Mouse (Mus musculus) common myeloid progenitor, adult 5-6 weeks (primary cell): ENCODE measurements around the gene Hoxa3. TPM values are rescaled to one million over a fixed set of nuclear protein-coding genes. Genes with fewer than 3 reads are reported as not detected.

Experiments used
- ATAC-seq: replicated peaks from 2 replicates; pipeline ENCODE4 v1.8.0; 2016; ENCODE audit warnings: low read depth, mild to moderate bottlenecking, moderate TSS enrichment, inconsistent platforms; ENCODE audit not compliant: poor library complexity, severe bottlenecking
- total RNA-seq: library from RNA; stranded (forward); fragments of 200-1000, 187-1606 nt; gene quantifications from 2 replicates; pipeline ENCODE4 v1.2.3, GENCODE M21; 2017

Gene Hoxa3
- total RNA-seq, 1 experiment from 2014 or later: 1.1 TPM

DNA sequence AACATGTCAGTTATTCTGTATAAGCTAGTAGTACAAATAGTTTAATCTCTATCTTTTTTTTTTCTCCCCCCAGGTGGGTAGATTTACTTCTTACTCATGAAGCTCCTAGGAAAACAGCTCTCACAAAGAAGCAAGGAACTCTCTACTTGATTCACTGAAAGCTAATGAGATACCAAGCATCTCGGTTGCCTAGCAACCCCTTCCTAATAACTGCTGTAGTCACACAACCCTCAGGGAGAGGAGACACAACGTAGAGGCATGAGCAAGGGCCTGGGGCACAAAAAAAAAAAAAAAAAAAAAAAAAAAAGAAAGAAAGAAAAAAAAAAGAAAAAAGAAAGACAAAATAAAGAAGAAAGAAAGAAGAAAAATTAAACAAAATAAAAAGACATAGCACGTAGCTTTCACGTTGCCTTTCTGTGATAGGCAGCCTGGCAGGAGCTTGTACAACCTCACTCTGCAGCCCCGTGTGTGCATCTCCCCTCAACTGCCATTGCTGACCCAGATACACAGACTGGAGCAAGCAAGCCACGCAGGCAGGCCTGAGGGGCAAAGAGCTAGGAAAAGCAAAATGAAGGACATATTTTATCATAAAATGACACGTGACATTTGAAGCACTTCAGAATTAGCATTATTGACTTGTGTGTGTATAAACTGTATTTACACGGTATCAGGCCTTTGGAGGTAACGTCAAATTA, 75.1 kb downstream of the Hoxa3 start:
- no peak for ATAC-seq

DNA sequence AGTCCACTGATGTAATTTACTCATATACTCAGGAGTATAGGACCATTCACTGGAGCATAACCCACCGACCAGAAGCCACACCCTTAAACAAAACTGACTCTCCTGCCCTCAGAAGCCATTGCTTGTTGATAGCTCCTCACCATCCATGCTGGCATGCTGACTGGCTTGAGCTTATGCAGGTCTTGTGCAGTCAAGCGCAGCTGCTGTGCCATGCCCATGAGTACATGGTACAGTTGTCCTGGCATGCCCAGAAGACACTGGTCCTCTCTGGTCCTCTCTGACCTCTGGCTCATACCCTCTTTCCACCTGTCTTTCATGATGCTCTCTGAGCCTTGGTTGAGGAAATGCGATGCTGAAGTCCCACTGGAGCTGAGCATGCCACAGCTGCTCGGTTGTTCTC, 89.5 kb downstream of the Hoxa3 start:
- no peak for ATAC-seq

DNA sequence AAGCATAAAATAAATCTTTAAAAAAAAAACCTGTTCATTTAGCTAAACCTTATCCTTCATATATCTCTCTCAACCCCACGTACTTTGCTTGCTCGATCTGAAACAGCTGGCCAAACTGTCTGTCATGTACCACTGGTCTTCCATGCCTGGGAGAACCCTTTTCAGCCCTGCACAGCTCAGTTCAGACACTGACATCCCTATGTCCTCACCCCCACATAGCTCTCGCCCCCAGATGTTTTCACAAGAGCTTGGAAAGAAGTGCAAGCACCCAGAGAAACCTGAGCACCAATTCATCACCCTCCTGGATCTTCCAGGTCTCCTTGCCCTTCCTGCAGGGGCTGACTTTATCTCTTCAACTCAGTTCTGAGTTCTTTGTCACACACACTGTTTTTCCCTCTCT, 92.0 kb downstream of the Hoxa3 start:
- ATAC-seq: no peak

Other genes starting within 250 kb of the Hoxa3 start
- gene Skap2, start 200.8 kb downstream of the Hoxa3 start, total RNA-seq: 127 and 171 TPM in 2 replicates
- not detected in 2 replicates for gene Hoxa1, start 55.0 kb downstream of the Hoxa3 start, total RNA-seq
- gene Hoxa2, start 48.5 kb downstream of the Hoxa3 start, total RNA-seq: not detected in 2 replicates
- gene 5730596B20Rik, start 35.8 kb downstream of the Hoxa3 start, total RNA-seq: not detected in 2 replicates
- 0.27 and 1.5 TPM in 2 replicates for gene Hoxa4, start 21.6 kb downstream of the Hoxa3 start, total RNA-seq
- 3.6 and 3.9 TPM in 2 replicates for gene Hoxa5, start 8.7 kb downstream of the Hoxa3 start, total RNA-seq
- 3.0 TPM in 1 of 2 replicates, not detected in the other for gene Hoxa6, start 4.6 kb downstream of the Hoxa3 start, total RNA-seq
- not detected in 2 replicates for gene Gm28308, start within 50 bp of the Hoxa3 start, total RNA-seq
- 10.6 and 17.7 TPM in 2 replicates for gene Hoxa7, start 8.5 kb upstream of the Hoxa3 start, total RNA-seq
- 46.4 and 56.2 TPM in 2 replicates for gene Hoxa9, start 17.8 kb upstream of the Hoxa3 start, total RNA-seq
- gene Hoxa10, start 27.5 kb upstream of the Hoxa3 start, total RNA-seq: 1.6 and 2.3 TPM in 2 replicates
- gene Hoxa11, start 32.5 kb upstream of the Hoxa3 start, total RNA-seq: not detected in 2 replicates
- gene Hoxa13, start 47.5 kb upstream of the Hoxa3 start, total RNA-seq: not detected in 2 replicates
- gene Evx1, start 100.2 kb upstream of the Hoxa3 start, total RNA-seq: not detected in 2 replicates